Mouse (Mus musculus): ENCODE measurements around the gene Bad. TPM values are rescaled to one million over a fixed set of nuclear protein-coding genes. Genes with fewer than 3 reads are reported as not detected.
A peak's percentile ranks its signal among the peaks of the same experiment; 100 is the strongest.
"Not testable (repeated sequence)": the region's sequence is repeated elsewhere in the genome, so short reads cannot be mapped to it uniquely, and the experiment has no call there.

Bad gene
- polyA plus RNA-seq, 1 experiment from 2014 or later: 70.1 TPM

DNA sequence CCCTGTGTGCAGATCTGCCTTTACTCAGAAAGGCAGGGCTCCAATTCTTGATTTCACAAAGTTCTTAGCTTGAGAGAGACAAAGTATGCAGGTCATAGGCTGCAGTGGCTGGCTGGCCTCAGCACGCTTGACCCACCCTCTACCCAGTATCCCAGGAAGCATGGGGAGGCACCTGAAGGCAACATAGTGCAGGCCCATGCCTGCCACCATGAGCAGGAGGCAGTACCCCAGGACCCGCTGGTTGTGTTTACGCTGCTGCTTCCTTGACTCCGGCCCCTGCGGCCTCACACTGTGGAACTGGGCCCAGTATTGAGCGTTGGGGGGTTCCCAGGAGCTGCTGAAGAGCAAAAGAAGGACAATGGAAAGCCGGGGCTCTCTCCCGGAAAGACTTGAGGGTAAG, 47.6 kb downstream of the Bad start:
- Histone ChIP-seq H3K9me3 (ENCODE audit: control insufficient read depth) (no peaks in the 10 kb centered on the region), H3K9ac (ENCODE audit: low read depth, low read length) (no peak overlapping the region), H3K27me3 (replicated peaks; ENCODE audit: control insufficient read depth, insufficient read depth, low read length) (no peaks in the 10 kb centered on the region), H3K27ac (ENCODE audit: low read depth, low read length) (no peak overlapping the region), H3K4me3 (ENCODE audit: low read depth, low read length) (no peak overlapping the region), H3K4me2 (replicated peaks; ENCODE audit: low read depth) (no peak overlapping the region), H3K36me3 (ENCODE audit: control insufficient read depth, insufficient read depth) (peaks cover 6% of the 10 kb centered on the region; the same call in 1 of the 2 replicates), H3K4me1 (replicated peaks; ENCODE audit: control insufficient read depth, insufficient read depth, low read length) (peaks cover 6% of the 10 kb centered on the region; the same call in 1 of the 2 replicates)
- ATAC-seq: no peak
- no peak for TF ChIP-seq CTCF (IDR thresholded peaks at IDR 0.05; ENCODE audit: low read depth)
- WGBS: 87% methylated on average over 8 of the region's 8 CpGs

DNA sequence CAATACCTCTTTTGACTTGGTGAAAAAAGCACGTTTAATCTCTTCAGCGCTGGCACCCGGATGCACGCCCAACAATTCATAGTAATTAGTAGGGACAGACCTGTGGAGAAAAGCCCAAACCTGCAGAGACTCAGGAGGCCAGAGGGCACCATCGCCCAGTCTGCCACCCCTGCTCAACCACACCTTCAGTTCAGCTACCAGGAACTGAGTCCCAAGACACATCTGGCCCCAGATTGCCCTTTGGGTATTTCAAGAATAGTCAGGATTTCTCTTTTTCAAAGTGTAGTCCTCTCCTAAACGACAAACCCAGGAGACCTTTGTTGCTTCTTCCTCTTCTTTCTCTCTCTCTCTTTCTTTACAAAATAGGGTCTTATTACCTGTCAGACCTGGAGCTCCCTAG, 49.1 kb downstream of the Bad start:
- Histone ChIP-seq H3K4me3 (ENCODE audit: low read depth, low read length) (no peak overlapping the region), H3K9ac (ENCODE audit: low read depth, low read length) (no peak overlapping the region), H3K27me3 (replicated peaks; ENCODE audit: control insufficient read depth, insufficient read depth, low read length) (no peaks in the 10 kb centered on the region), H3K27ac (ENCODE audit: low read depth, low read length) (no peak overlapping the region), H3K36me3 (ENCODE audit: control insufficient read depth, insufficient read depth) (0 out of 2 replicates have a peak, but pooled peaks cover 4% of the 10 kb centered on the region), H3K9me3 (ENCODE audit: control insufficient read depth) (no peaks in the 10 kb centered on the region), H3K4me1 (replicated peaks; ENCODE audit: control insufficient read depth, insufficient read depth, low read length) (peaks cover 6% of the 10 kb centered on the region; the same call in 1 of the 2 replicates), H3K4me2 (replicated peaks; ENCODE audit: low read depth) (no peak overlapping the region)
- TF ChIP-seq CTCF (IDR thresholded peaks at IDR 0.05; ENCODE audit: low read depth): no peak
- WGBS: 85% methylated on average over 6 of the region's 6 CpGs
- ATAC-seq: no peak

DNA sequence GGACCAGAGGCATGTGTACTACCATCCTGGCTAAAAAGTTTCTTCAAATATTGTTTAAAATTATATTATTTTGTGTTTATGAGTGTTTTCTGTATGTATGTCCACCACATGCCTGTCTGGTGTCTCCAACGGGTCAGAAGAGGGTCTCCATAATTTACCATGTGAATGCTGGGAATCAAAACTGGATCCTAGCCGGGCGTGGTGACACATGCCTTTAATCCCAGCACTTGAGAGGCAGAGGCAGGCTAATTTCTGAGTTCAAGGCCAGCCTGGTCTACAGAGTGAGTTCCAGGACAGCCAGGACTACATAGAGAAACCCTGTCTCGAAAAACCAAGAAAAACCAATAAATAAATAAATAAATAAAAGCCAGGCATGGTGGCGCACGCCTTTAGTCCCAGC, 49.5 kb downstream of the Bad start:
- ATAC-seq; H3K9ac ChIP-seq (ENCODE audit: low read depth, low read length); H3K36me3 ChIP-seq (ENCODE audit: control insufficient read depth, insufficient read depth); H3K4me3 ChIP-seq (ENCODE audit: low read depth, low read length); H3K27ac ChIP-seq (ENCODE audit: low read depth, low read length); H3K27me3 ChIP-seq (replicated peaks; ENCODE audit: control insufficient read depth, insufficient read depth, low read length); H3K9me3 ChIP-seq (ENCODE audit: control insufficient read depth); H3K4me1 ChIP-seq (replicated peaks; ENCODE audit: control insufficient read depth, insufficient read depth, low read length): not testable (repeated sequence)
- H3K4me2 ChIP-seq (replicated peaks; ENCODE audit: low read depth): peak overlapping the region; percentile 94; the same call in 1 of the 2 replicates
- 94% methylated on average over 6 of the region's 6 CpGs for WGBS

DNA sequence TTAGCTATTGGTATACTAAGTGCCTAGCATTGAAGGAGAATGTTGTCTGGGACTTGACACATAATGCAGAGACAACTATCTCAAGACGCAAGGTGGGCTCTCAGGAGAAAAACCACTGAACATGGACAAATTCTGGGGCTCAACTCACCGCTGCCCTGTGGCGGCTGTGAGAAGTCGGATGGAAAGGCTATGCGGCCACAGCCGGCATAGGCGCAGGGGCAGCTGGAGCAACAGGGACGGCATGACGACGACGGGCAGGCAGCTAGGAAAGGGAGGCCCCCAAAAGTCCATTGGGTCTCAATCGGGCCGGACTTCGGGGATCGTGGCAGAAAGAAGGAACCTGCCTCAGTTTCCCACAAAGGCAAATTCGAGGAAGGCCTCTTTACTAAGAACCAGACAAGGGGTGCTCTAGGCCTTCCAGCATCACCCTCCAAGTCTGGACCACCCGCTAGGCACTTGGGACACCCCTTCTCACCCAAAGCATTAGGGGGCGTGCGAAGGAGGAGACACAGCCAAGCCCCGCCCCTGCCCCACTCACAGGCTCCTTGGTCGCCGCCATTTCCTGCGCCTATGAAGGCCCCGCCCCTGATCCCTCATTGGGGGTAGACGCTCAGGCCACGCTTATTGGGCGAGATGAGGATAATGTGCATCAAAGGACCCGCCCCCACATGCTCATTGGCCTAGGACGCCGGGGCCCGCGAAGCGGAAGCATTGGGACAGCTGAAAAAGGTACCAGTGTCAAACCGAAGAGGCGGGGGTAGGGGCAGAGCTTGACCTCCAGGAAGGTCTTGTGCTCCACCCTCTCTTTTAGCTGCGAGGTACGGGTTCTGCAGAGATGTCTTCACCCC, 50.6 kb downstream of the Bad start, which contains the start of gene Dnajc4:
Gene Dnajc4 (minus strand): TSS at position 562 of the 848 bp plus-strand sequence.
- Histone ChIP-seq H3K9ac (ENCODE audit: low read depth, low read length) (peak within 1 kb of the TSS; percentile 62), H3K27ac (ENCODE audit: low read depth, low read length) (peak within 1 kb of the TSS; percentile 46; the same call in 1 of the 2 replicates), H3K4me1 (replicated peaks; ENCODE audit: control insufficient read depth, insufficient read depth, low read length) (peaks cover 9% of the 10 kb centered on the region; the same call in 1 of the 2 replicates), H3K4me3 (ENCODE audit: low read depth, low read length) (peak within 1 kb of the TSS; percentile 58), H3K4me2 (replicated peaks; ENCODE audit: low read depth) (peak within 1 kb of the TSS; percentile 94), H3K36me3 (ENCODE audit: control insufficient read depth, insufficient read depth) (0 out of 2 replicates have a peak, but pooled peaks cover 4% of the 10 kb centered on the region), H3K27me3 (replicated peaks; ENCODE audit: control insufficient read depth, insufficient read depth, low read length) (no peaks in the 10 kb centered on the region), H3K9me3 (ENCODE audit: control insufficient read depth) (no peaks in the 10 kb centered on the region)
- WGBS: 2% methylated on average over 37 of the region's 37 CpGs
- peak; percentile 91 for ATAC-seq
- peak; percentile 38 for TF ChIP-seq CTCF (IDR thresholded peaks at IDR 0.05; ENCODE audit: low read depth)

DNA sequence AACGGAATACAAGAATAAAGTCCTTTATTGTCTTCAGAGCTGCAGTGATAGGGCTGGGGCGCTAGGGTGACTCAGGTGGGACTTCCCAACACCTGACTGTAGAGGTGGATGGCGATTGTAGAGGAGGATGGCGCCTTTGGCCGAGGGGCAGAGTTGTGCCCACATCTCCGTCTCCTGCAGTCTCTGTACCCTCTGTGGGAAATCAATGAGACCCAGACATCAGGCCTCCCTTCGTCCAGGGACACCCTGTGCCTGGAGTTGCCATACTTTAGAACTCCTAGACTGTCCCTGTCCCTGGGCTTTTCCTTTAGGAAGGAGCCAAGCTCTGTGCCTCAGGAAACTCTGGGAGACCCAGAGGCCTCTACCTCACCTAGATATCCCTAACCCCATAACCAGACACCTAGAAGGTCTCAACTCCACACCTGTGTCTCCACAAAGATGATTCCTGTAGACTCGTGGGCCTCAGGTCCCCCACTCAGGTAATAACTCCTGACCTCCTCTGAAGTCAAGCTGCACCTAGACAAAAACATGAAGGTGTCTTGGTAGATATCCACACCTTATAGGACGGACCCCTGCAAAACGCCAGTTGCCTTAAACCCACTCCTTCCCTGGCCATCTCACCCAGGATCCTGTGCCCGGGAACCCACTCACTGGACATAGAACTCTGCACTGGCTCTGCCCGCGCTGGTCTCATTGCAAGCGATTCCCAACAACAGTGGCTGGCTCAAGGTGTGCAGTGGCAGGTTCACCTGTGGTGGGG, 51.5 kb downstream of the Bad start:
- peaks cover 9% of the 10 kb centered on the region; the same call in 1 of the 2 replicates for H3K4me1 ChIP-seq (replicated peaks; ENCODE audit: control insufficient read depth, insufficient read depth, low read length)
- H3K27me3 ChIP-seq (replicated peaks; ENCODE audit: control insufficient read depth, insufficient read depth, low read length): no peaks in the 10 kb centered on the region
- H3K27ac ChIP-seq (ENCODE audit: low read depth, low read length): peak overlapping the region; percentile 46; the same call in 1 of the 2 replicates
- peak overlapping the region; percentile 94 for H3K4me2 ChIP-seq (replicated peaks; ENCODE audit: low read depth)
- WGBS: 58% methylated on average over 14 of the region's 14 CpGs
- 0 out of 2 replicates have a peak, but pooled peaks cover 4% of the 10 kb centered on the region for H3K36me3 ChIP-seq (ENCODE audit: control insufficient read depth, insufficient read depth)
- no peak for ATAC-seq
- peak overlapping the region; percentile 58 for H3K4me3 ChIP-seq (ENCODE audit: low read depth, low read length)
- no peaks in the 10 kb centered on the region for H3K9me3 ChIP-seq (ENCODE audit: control insufficient read depth)
- TF ChIP-seq CTCF (IDR thresholded peaks at IDR 0.05; ENCODE audit: low read depth): 0 out of 2 replicates have a peak, but pooled peaks have one; percentile 12
- peak overlapping the region; percentile 62 for H3K9ac ChIP-seq (ENCODE audit: low read depth, low read length)

DNA sequence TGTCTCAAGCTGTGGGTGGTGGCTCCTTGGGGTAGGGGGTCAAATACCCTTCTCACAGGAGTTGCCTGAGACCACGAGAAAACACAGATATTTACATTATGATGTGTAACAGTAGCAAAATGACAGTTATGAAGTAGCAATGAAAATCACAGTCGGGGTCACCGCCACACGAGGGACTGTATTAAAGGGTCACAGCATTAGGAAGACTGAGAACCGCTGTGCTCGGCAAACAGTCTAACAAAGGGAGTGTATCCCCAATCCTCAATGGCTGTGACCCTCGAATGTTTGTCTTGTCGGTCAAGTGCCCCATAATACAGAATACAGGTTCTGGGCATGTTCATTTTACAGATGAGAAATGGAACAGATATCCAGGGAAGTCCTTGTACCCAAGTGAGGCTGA, 52.3 kb downstream of the Bad start:
- Histone ChIP-seq H3K27ac (ENCODE audit: low read depth, low read length) (no peak overlapping the region), H3K27me3 (replicated peaks; ENCODE audit: control insufficient read depth, insufficient read depth, low read length) (no peaks in the 10 kb centered on the region), H3K9ac (ENCODE audit: low read depth, low read length) (no peak overlapping the region), H3K4me1 (replicated peaks; ENCODE audit: control insufficient read depth, insufficient read depth, low read length) (peaks cover 9% of the 10 kb centered on the region; the same call in 1 of the 2 replicates), H3K4me2 (replicated peaks; ENCODE audit: low read depth) (peak overlapping the region; percentile 74; the same call in 1 of the 2 replicates), H3K9me3 (ENCODE audit: control insufficient read depth) (no peaks in the 10 kb centered on the region), H3K36me3 (ENCODE audit: control insufficient read depth, insufficient read depth) (peaks cover 4% of the 10 kb centered on the region; the same call in 1 of the 2 replicates), H3K4me3 (ENCODE audit: low read depth, low read length) (no peak overlapping the region)
- 82% methylated on average over 8 of the region's 8 CpGs for WGBS
- no peak for TF ChIP-seq CTCF (IDR thresholded peaks at IDR 0.05; ENCODE audit: low read depth)
- no peak for ATAC-seq

Data from intestine, postnatal 0 days (tissue).